Mouse (Mus musculus) kidney, postnatal 0 days (tissue): ENCODE measurements around the gene Fa2h. TPM values are rescaled to one million over a fixed set of nuclear protein-coding genes. Genes with fewer than 3 reads are reported as not detected.
"Not testable (repeated sequence)": the region's sequence is repeated elsewhere in the genome, so short reads cannot be mapped to it uniquely, and the experiment has no call there.

Source experiments
- ATAC-seq: fragments of 200-750 bp; cut with Nextera tagmentation; replicated peaks from 2 replicates; pipeline ENCODE4 v1.8.0; 2017; ENCODE audit warnings: low read depth, moderate number of reproducible peaks, moderate TSS enrichment, moderate library complexity; ENCODE audit not compliant: low FRiP score
- DNase-seq: peaks from one replicate; pipeline ENCODE4 v3.0.0-alpha.2; 2016; ENCODE audit warnings: low spot score
- H3K27ac ChIP-seq: fragments of 300-500 bp; sonication (generic); 2 replicates; pipeline ENCODE4 v1.5.1; 2014; ENCODE audit warnings: mild to moderate bottlenecking
- H3K27me3 ChIP-seq: fragments of 300-500 bp; sonication (generic); 2 replicates; pipeline ENCODE4 v1.6.1; 2014; ENCODE audit warnings: low read length, mixed read lengths; ENCODE audit not compliant: insufficient read depth
- H3K36me3 ChIP-seq: fragments of 300-500 bp; sonication (generic); 2 replicates; pipeline ENCODE4 v1.6.1; 2014; ENCODE audit warnings: low read length, mixed read lengths; ENCODE audit not compliant: insufficient read depth
- H3K4me1 ChIP-seq: fragments of 300-500 bp; sonication (generic); replicated peaks from 2 replicates; pipeline ENCODE4 v1.6.1; 2014; ENCODE audit warnings: antibody characterized with exemption, low read length, mixed read lengths; ENCODE audit not compliant: insufficient read depth
- H3K4me2 ChIP-seq: fragments of 300-500 bp; sonication (generic); 2 replicates; pipeline ENCODE4 v1.6.1; 2014; ENCODE audit warnings: mild to moderate bottlenecking, low read length, moderate library complexity, mixed read lengths
- H3K4me3 ChIP-seq: fragments of 300-500 bp; sonication (generic); replicated peaks from 2 replicates; pipeline ENCODE4 v1.5.1; 2014; ENCODE audit warnings: low read depth, low read length
- H3K9ac ChIP-seq: fragments of 300-500 bp; sonication (generic); 2 replicates; pipeline ENCODE4 v1.6.1; 2014; ENCODE audit warnings: low read depth, low read length
- H3K9me3 ChIP-seq: fragments of 300-500 bp; sonication (generic); replicated peaks from 2 replicates; pipeline ENCODE4 v1.6.1; 2016; ENCODE audit warnings: low read length, inconsistent platforms, mixed read lengths
- CTCF ChIP-seq: IDR thresholded peaks from 2 replicates; pipeline ENCODE4 v1.5.1; 2016; ENCODE audit warnings: antibody characterized with exemption, low read depth, mild to moderate bottlenecking, moderate library complexity
- WGBS: fragments of 180-500 bp; shearing (Covaris S2); extraction: QIAGEN DNeasy Blood & Tissue Kit; methylation state at CpG from one replicate; pipeline ENCODE4 v1.1.7; 2014; 5-methylcytosine and 5-hydroxymethylcytosine counted together
- polyA plus RNA-seq: library from polyadenylated mRNA; unstranded; fragments of >200 nt; fragmentation: Nextera tagmentation; extraction: Ambion mirVana; gene quantifications from 2 replicates; pipeline ENCODE4 v1.2.1, GENCODE M21; 2015

Gene Fa2h
- polyA plus RNA-seq, 1 experiment from 2014 or later: 5.4 TPM

GRCm38 (mm10) chr8:111305031-111305730 lies 88.4 kb downstream of the Fa2h start:
- no peak overlapping the region for H3K9ac ChIP-seq
- TF ChIP-seq CTCF: no peak
- H3K4me2 ChIP-seq: no peak overlapping the region
- no peak overlapping the region for H3K27ac ChIP-seq
- H3K9me3 ChIP-seq: no peaks in the 10 kb centered on the region
- peak; percentile 29 for DNase-seq
- H3K36me3 ChIP-seq: no peaks in the 10 kb centered on the region
- 27% methylated on average over 5 of the region's 5 CpGs for WGBS
- no peaks in the 10 kb centered on the region for H3K4me1 ChIP-seq
- ATAC-seq: no peak
- H3K4me3 ChIP-seq: no peak overlapping the region
- H3K27me3 ChIP-seq: no peaks in the 10 kb centered on the region

- no peaks in the 10 kb centered on the region for H3K27me3 ChIP-seq
- H3K36me3 ChIP-seq: no peaks in the 10 kb centered on the region
- DNase-seq (no peak), ATAC-seq (no peak)
- H3K9ac ChIP-seq: no peak overlapping the region
- H3K4me3 ChIP-seq: no peak overlapping the region
- 93% methylated on average over 3 of the region's 3 CpGs for WGBS
- TF ChIP-seq CTCF: no peak
- no peak overlapping the region for H3K27ac ChIP-seq
- H3K4me1 ChIP-seq: no peaks in the 10 kb centered on the region
- H3K9me3 ChIP-seq: no peaks in the 10 kb centered on the region
- H3K4me2 ChIP-seq: no peak overlapping the region
Measured at GRCm38 (mm10) chr8:111304359-111304758, 89.3 kb downstream of the Fa2h start.

- H3K27me3 ChIP-seq, H3K4me3 ChIP-seq, H3K4me2 ChIP-seq, ATAC-seq, H3K9me3 ChIP-seq, H3K4me1 ChIP-seq, H3K9ac ChIP-seq, H3K36me3 ChIP-seq, DNase-seq, H3K27ac ChIP-seq: not testable (repeated sequence)
- 81% methylated on average over 5 of the region's 5 CpGs for WGBS
Measured at GRCm38 (mm10) chr8:111303076-111303803, 90.4 kb downstream of the Fa2h start.

GRCm38 (mm10) chr8:111300597-111301546 lies 92.8 kb downstream of the Fa2h start:
- no peaks in the 10 kb centered on the region for H3K4me1 ChIP-seq
- no peak overlapping the region for H3K9ac ChIP-seq
- 0 out of 2 replicates have a peak, but pooled peaks cover 9% of the 10 kb centered on the region for H3K36me3 ChIP-seq
- H3K27ac ChIP-seq: no peak overlapping the region
- H3K4me2 ChIP-seq: peak overlapping the region; percentile 40; the same call in 1 of the 2 replicates
- 67% methylated on average over 11 of the region's 11 CpGs for whole genome bisulfite sequencing
- H3K4me3 ChIP-seq: peak overlapping the region; percentile 93; the same call in 1 of the 2 replicates
- no peak for ATAC-seq
- no peak for DNase-seq
- peak; percentile 33; the same call in 1 of the 2 replicates for TF ChIP-seq CTCF
- no peaks in the 10 kb centered on the region for H3K9me3 ChIP-seq
- no peaks in the 10 kb centered on the region for H3K27me3 ChIP-seq

GRCm38 (mm10) chr8:111299821-111300568 lies 93.6 kb downstream of the Fa2h start, which contains the start of gene Rfwd3:
TSS of gene Rfwd3 (minus strand) at chr8:111300222.
- H3K27ac ChIP-seq: peak within 1 kb of the TSS; percentile 93
- WGBS: under 1% methylated on average over 65 of the region's 67 CpGs
- peak; percentile 55 for TF ChIP-seq CTCF

More at GRCm38 (mm10) chr8:111299821-111300568, 93.6 kb downstream of the Fa2h start, which contains the start of gene Rfwd3:
- peak within 1 kb of the TSS; percentile 68 for H3K4me2 ChIP-seq
- DNase-seq (peak; percentile 99), ATAC-seq (peak; percentile 99)
- H3K4me3 ChIP-seq: peak within 1 kb of the TSS; percentile 93
- no peaks in the 10 kb centered on the region for H3K27me3 ChIP-seq
- H3K9me3 ChIP-seq: no peaks in the 10 kb centered on the region
- H3K36me3 ChIP-seq: 0 out of 2 replicates have a peak, but pooled peaks cover 11% of the 10 kb centered on the region
- H3K4me1 ChIP-seq: no peaks in the 10 kb centered on the region
- H3K9ac ChIP-seq: peak within 1 kb of the TSS; percentile 89
